Mouse (Mus musculus) lung, embryonic 16.5 days (tissue): ENCODE results near the gene Homer3. TPM values are rescaled to one million over a fixed set of nuclear protein-coding genes. Genes with fewer than 3 reads are reported as not detected.

Experiments used
- ATAC-seq: fragments of 200-750 bp; cut with Nextera tagmentation; 2 replicates; pipeline ENCODE4 v1.8.0; 2017; ENCODE audit warnings: low read depth, mild to moderate bottlenecking, moderate library complexity
- H3K27ac ChIP-seq: fragments of 300-500 bp; sonication (generic); 2 replicates; pipeline ENCODE4 v1.5.1; 2014; ENCODE audit warnings: mild to moderate bottlenecking, control low read depth, low read length
- H3K27me3 ChIP-seq: fragments of 300-500 bp; sonication (generic); 2 replicates; pipeline ENCODE4 v1.6.1; 2014; ENCODE audit warnings: low read depth, low read length, mixed read lengths; ENCODE audit not compliant: control insufficient read depth, insufficient read depth
- H3K36me3 ChIP-seq: fragments of 300-500 bp; sonication (generic); 2 replicates; pipeline ENCODE4 v1.6.1; 2014; ENCODE audit warnings: low read length; ENCODE audit not compliant: control insufficient read depth, insufficient read depth
- H3K4me1 ChIP-seq: fragments of 300-500 bp; sonication (generic); replicated peaks from 2 replicates; pipeline ENCODE4 v1.6.1; 2014; ENCODE audit warnings: low read length, mixed read lengths; ENCODE audit not compliant: control insufficient read depth, insufficient read depth
- H3K4me2 ChIP-seq: fragments of 300-500 bp; sonication (generic); 2 replicates; pipeline ENCODE4 v1.6.1; 2014; ENCODE audit warnings: low read depth, low read length, control low read depth
- H3K4me3 ChIP-seq: fragments of 300-500 bp; sonication (generic); 2 replicates; pipeline ENCODE4 v1.5.1; 2014; ENCODE audit warnings: mild to moderate bottlenecking, low read length, control low read depth
- H3K9ac ChIP-seq: fragments of 300-500 bp; sonication (generic); 2 replicates; pipeline ENCODE4 v1.6.1; 2014; ENCODE audit warnings: low read length, control low read depth
- H3K9me3 ChIP-seq: fragments of 300-500 bp; sonication (generic); 2 replicates; pipeline ENCODE4 v1.6.1; 2016; ENCODE audit warnings: low read length; ENCODE audit not compliant: control insufficient read depth
- WGBS: fragments of 180-500 bp; shearing (Covaris S2); extraction: QIAGEN DNeasy Blood & Tissue Kit; methylation state at CpG from one replicate; pipeline ENCODE4 v1.1.7; 2014; 5-methylcytosine and 5-hydroxymethylcytosine counted together
- polyA plus RNA-seq: library from polyadenylated mRNA; unstranded; fragments of >200 nt; fragmentation: Nextera tagmentation; extraction: Ambion mirVana; gene quantifications from 2 replicates; pipeline ENCODE4 v1.2.1, GENCODE M21; 2015

The Homer3 gene
- polyA plus RNA-seq, 1 experiment from 2014 or later = 60.0 TPM

DNA sequence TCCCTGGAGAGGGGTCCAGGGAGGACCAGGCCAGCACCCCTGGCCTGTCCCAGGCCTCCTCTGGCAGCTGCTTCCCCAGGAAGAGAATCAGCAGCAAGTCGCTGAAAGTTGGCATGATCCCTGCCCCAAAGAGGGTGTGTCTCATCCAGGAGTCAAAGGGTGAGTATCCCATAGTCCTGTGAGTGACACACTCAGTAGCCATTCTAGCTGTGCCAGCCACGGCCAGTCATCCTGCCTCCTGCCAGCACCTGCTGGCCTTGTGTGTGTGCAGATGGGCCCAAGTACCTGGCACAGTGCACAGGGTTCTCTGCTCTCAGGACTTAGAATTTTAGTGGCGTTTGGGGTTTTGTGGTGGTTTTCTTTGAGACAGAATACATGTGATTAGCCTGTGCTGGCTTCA, 25.2 kb upstream of the Homer3 start:
- H3K27ac ChIP-seq = no peak overlapping the region
- H3K4me1 ChIP-seq = no peaks in the 10 kb centered on the region
- no peak for ATAC-seq
- WGBS = 73% methylated on average over 3 of the region's 3 CpGs
- H3K36me3 ChIP-seq = peaks cover 57% of the 10 kb centered on the region
- H3K9ac ChIP-seq = no peak overlapping the region
- no peak overlapping the region for H3K4me2 ChIP-seq
- H3K9me3 ChIP-seq = no peaks in the 10 kb centered on the region
- no peak overlapping the region for H3K4me3 ChIP-seq
- H3K27me3 ChIP-seq = no peaks in the 10 kb centered on the region

DNA sequence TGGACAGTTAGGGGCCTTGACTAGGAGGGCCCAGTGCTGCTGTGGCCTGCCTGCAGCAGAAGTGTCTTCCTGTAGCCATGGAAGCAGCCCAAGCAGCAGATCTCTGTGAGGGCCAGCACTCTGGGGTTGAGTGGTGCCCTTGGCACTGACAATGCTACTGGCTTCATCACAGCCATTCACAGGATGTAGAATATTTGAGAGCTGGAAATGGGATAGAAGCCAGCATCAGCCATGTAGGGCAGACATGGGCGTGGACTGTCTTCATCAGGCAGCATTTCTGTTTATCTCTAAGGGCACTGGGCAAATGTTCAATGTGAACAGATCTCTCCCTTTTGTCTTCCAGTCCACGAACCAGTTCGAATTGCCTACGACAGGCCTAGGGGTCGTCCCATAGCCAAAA, 24.0 kb upstream of the Homer3 start:
- Histone ChIP-seq H3K4me1 (no peaks in the 10 kb centered on the region), H3K27ac (no peak overlapping the region), H3K9ac (no peak overlapping the region), H3K36me3 (peaks cover 58% of the 10 kb centered on the region), H3K9me3 (no peaks in the 10 kb centered on the region), H3K27me3 (no peaks in the 10 kb centered on the region), H3K4me3 (no peak overlapping the region), H3K4me2 (no peak overlapping the region)
- ATAC-seq = peak; percentile 60
- WGBS = 83% methylated on average over 5 of the region's 5 CpGs

DNA sequence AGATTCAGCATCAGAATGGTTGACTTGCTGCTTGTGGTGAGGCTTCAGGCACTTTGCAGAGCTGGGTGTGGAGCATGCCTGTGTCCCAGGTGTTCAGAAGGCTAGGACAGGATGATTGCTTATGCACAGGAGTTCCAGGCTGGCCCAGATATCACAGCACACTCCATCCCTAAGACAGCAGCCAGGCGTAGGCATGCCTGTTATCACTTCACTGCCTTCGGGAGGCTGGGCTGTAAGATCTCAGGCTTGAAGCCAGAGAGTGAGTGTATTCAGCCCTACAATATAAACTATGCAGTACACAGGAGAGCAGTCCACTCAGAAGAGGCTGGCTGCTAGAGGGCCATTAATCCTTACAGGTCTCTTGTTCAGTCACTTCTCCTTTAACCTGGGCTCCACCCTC, 23.6 kb upstream of the Homer3 start:
- Histone ChIP-seq H3K9ac (no peak overlapping the region), H3K4me3 (no peak overlapping the region), H3K27me3 (no peaks in the 10 kb centered on the region), H3K9me3 (no peaks in the 10 kb centered on the region), H3K36me3 (peaks cover 58% of the 10 kb centered on the region), H3K4me2 (no peak overlapping the region), H3K27ac (no peak overlapping the region), H3K4me1 (no peaks in the 10 kb centered on the region)
- 69% methylated on average over 2 of the region's 2 CpGs for WGBS
- peak; percentile 43; the same call in 1 of the 2 replicates for ATAC-seq

DNA sequence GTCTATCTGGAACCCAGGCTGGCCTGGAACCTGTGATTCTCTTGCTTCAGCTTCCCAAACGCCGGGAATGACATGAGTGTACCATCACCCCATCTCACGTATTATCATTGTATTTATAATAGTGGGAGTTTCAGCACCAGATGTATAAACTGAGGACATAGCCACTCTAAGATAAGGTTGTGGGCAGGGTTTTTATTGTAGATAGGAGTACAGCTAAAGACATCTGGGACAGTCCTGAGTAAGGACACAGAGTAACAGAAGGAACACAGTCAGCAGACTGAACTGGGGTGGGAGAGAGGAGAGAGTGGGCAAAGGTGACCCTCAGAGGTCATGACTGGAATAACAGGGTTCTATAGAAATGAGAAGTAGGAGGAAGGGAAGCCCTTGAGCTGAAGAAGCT, 15.0 kb upstream of the Homer3 start:
- Histone ChIP-seq H3K27me3 (no peaks in the 10 kb centered on the region), H3K36me3 (peaks cover 25% of the 10 kb centered on the region), H3K4me2 (no peak overlapping the region), H3K4me1 (peaks cover 5% of the 10 kb centered on the region), H3K4me3 (no peak overlapping the region), H3K9ac (no peak overlapping the region), H3K9me3 (no peaks in the 10 kb centered on the region), H3K27ac (no peak overlapping the region)
- 77% methylated on average over 3 of the region's 3 CpGs for WGBS
- ATAC-seq = no peak

DNA sequence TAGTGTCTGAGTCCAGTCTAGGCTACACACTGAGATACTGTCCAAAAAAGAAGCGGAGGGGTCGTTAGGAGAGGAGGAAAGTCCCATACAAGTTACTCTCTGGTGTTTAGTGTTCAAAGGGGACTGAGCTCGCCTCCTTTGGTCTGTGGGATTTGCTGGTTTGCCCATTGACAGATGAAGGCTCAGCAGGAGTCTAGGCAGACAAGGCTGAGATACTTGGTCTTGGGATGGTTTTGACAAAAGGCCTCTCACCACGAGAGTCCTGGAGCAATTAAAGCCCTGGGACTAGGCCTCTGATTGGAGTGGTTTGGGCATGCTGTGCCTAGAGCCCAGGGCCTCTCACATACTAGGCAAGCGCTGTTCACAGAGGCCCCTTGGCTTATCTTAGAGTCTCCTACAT, 14.3 kb upstream of the Homer3 start:
- Histone ChIP-seq H3K4me2 (no peak overlapping the region), H3K27me3 (no peaks in the 10 kb centered on the region), H3K4me1 (peaks cover 8% of the 10 kb centered on the region), H3K4me3 (no peak overlapping the region), H3K27ac (peak overlapping the region; percentile 10; the same call in 1 of the 2 replicates), H3K9me3 (no peaks in the 10 kb centered on the region), H3K9ac (no peak overlapping the region), H3K36me3 (peaks cover 19% of the 10 kb centered on the region)
- 54% methylated on average over 5 of the region's 5 CpGs for WGBS
- no peak for ATAC-seq

DNA sequence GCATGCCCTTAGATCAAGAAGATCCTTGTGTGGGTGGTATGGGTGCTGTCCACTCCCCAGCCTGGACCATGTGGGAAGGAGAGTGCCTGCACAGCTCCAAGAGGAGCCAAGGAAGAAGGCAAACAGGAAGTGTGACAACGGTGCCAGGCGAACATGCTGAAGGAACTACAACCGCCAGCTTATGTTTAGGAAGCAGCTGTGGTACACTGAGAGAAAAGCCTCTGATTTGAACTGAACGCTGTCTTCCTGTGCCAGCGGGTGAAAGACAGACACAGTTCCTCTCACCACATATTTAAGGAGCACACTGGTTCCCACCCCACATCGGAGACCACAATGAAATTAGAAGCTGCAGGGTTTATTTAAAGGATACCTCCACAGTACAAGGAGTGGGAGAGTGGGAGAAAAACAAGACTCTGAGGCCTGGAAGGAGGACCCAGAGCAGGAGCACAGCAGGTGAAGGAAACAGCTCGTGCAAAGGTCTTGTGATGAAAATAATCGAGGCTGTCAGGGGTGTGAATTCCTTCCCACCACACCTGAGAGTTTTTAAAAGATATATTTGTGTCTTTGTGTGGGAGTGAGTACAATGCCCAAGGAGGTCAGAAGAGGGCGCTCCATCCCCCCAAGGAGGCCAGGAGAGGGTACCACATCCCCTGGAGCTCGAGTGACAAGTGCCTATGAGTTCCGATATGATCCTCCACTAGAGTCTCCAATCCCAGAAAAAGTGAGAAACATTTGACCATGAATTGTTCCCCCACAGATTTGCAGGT, 13.6 kb upstream of the Homer3 start:
- Histone ChIP-seq H3K27ac (peak overlapping the region; percentile 62), H3K9me3 (no peaks in the 10 kb centered on the region), H3K4me3 (no peak overlapping the region), H3K9ac (no peak overlapping the region), H3K36me3 (peaks cover 12% of the 10 kb centered on the region), H3K27me3 (no peaks in the 10 kb centered on the region), H3K4me1 (peaks cover 8% of the 10 kb centered on the region), H3K4me2 (no peak overlapping the region)
- WGBS = 39% methylated on average over 11 of the region's 11 CpGs
- ATAC-seq = no peak

DNA sequence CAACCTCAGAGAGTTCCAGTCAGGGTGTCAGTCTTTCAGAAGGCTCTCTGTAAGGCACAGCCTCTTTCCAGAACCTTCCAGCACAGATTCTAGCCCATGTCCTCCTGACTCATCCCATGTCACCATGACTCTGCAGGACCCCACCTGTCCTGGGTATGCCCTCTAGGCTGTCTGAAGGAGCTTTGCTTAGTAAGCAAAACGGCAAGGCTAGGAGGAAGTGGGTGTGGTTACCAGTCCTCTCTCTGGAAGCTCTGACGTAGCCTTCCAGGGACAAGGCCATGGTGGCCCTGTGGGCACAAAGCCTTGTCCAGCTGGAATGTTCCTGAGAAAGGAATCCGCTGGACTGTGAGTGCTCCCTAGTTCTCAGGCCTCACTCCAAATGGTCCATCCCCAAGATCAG, 9.7 kb upstream of the Homer3 start:
- Histone ChIP-seq H3K27me3 (no peaks in the 10 kb centered on the region), H3K27ac (peak overlapping the region; percentile 14; the same call in 1 of the 2 replicates), H3K9ac (no peak overlapping the region), H3K4me1 (peaks cover 8% of the 10 kb centered on the region), H3K4me3 (no peak overlapping the region), H3K36me3 (no peaks in the 10 kb centered on the region), H3K4me2 (no peak overlapping the region), H3K9me3 (no peaks in the 10 kb centered on the region)
- ATAC-seq = peak; percentile 45
- 45% methylated on average over 3 of the region's 3 CpGs for WGBS

DNA sequence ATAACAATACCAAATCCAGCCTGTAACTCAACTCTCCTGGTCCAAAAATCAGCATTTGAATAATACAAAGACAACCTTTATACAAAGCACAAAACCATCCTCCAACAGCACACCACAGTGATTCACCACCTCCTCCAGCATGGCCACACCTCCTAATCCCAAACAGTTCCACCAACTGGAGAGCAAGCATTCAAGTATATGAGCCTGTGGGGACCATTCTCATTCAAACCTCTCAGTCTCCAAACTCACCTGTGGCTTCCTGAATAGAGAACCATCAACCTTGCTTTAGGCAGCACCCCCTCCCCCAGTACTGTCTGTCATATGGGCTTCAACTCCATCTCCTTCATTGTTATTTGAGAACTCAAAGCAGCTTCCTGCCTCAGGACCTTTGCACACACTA, 8.3 kb upstream of the Homer3 start:
- no peak overlapping the region for H3K4me2 ChIP-seq
- H3K9ac ChIP-seq = no peak overlapping the region
- H3K4me3 ChIP-seq = no peak overlapping the region
- H3K9me3 ChIP-seq = no peaks in the 10 kb centered on the region
- H3K27me3 ChIP-seq = no peaks in the 10 kb centered on the region
- peaks cover 8% of the 10 kb centered on the region for H3K4me1 ChIP-seq
- no peak for ATAC-seq
- H3K27ac ChIP-seq = no peak overlapping the region
- H3K36me3 ChIP-seq = no peaks in the 10 kb centered on the region

DNA sequence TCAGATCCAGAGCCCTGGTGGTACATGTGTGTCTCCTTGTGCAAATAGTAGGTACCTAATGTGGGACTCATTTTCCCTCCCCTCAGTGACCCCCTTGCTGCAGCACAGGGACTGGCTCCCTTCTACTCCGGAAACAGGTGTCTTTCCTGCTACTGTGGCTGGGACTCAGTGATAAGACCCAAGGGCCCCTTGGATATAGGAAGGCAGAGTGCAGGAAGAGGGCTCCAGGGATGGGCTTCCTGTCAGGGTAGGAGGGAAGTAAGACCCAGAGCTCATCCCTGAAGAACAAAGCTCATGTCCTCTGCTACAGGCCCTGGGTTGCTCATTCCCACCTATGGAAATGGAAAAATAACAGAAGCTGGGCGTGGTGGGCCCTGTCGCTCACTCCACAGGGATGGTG, 6.2 kb upstream of the Homer3 start:
- H3K27me3 ChIP-seq = no peaks in the 10 kb centered on the region
- H3K9me3 ChIP-seq = no peaks in the 10 kb centered on the region
- H3K4me2 ChIP-seq = no peak overlapping the region
- H3K4me3 ChIP-seq = no peak overlapping the region
- H3K9ac ChIP-seq = no peak overlapping the region
- 62% methylated on average over 3 of the region's 3 CpGs for WGBS
- peaks cover 11% of the 10 kb centered on the region for H3K4me1 ChIP-seq
- H3K27ac ChIP-seq = peak overlapping the region; percentile 64
- ATAC-seq = peak; percentile 81
- H3K36me3 ChIP-seq = no peaks in the 10 kb centered on the region
